In genomic region chr4:77168866-77169265, GRCm38 (mm10) we compare ENCODE assay signal across 18 mouse cellular contexts.
DNase-seq lines count a peak whose midpoint lies in the region.
"Had no signal": no experiment of that assay in that cellular context is flagged by ENCODE, and none has a peak within 500 bp of the region (broad histone marks: within the 10 kb centered on the region; RNA-seq: fewer than 3 reads in every experiment).

No protein-coding gene starts in this region.

- intact Hi-C loops in left cerebral cortex, postnatal 4 days (cut with DNase I) = no loop called here
- intact Hi-C loops in gastrocnemius, postnatal 14 days (cut with DNase I; ENCODE audit: low total_unique reads) = no loop called here

- DNase-seq in adrenal gland, adult 2 months = peak; percentile 1
- no peak for DNase-seq in adrenal gland, postnatal 36 days
- DNase-seq in left cerebral cortex, postnatal 4 days = peak; percentile 2
- DNase-seq in left cerebral cortex, adult 9 months (ENCODE audit: low spot score in 2 of 2) = no peak
- DNase-seq in gastrocnemius, postnatal 14 days = peak; percentile 15
- no peak for DNase-seq in heart, adult 11 months
- DNase-seq in layer of hippocampus, adult 9-11 months = no peak
- DNase-seq in urinary bladder, adult 2 months (ENCODE audit: low spot score) = no peak
- DNase-seq: adrenal gland, postnatal 14 days; cerebellum, adult 18-20 months; kidney, adult 8-10 months; kidney, postnatal 4 days; liver, embryonic 13.5 days; lung, adult 18-20 months; lung, postnatal 10 days; midbrain, embryonic 14.5 days; thymus, adult 18-20 months; thymus, postnatal 25 days had no signal

Comparison
In these comparisons a context has a peak if more than half of its experiments do, and no peak if none do; other contexts are left out.
1. DNase-seq: peak in adrenal gland, adult 2 months (single experiment), left cerebral cortex, postnatal 4 days (single experiment) and gastrocnemius, postnatal 14 days (single experiment); none in adrenal gland, postnatal 36 days (0 of 2), left cerebral cortex, adult 9 months (0 of 2), heart, adult 11 months (single experiment), layer of hippocampus, adult 9-11 months (single experiment) and urinary bladder, adult 2 months (single experiment).